Mouse (Mus musculus) heart, adult 2 months (tissue): ENCODE data around the gene Hoxa11.

Experiments
- CTCF ChIP-seq: fragments of 200-600 bp; IDR thresholded peaks from 2 replicates; pipeline ENCODE4 v1.8.1; 2022; ENCODE audit warnings: antibody characterized with exemption, mild to moderate bottlenecking, moderate library complexity
- POLR2A ChIP-seq: fragments of 200-500 bp; IDR thresholded peaks from 2 replicates; pipeline ENCODE4 v1.6.1; 2011; ENCODE audit warnings: mild to moderate bottlenecking, low read depth, low read length, control low read depth; ENCODE audit not compliant: insufficient read depth

- TF ChIP-seq CTCF (no peak), POLR2A (no peak)
Observed at GRCm38 (mm10) chr6:52212556-52213118, 33.0 kb downstream of the Hoxa11 start.
